Mouse (Mus musculus) heart, adult 10 weeks (tissue): ENCODE measurements around the gene 2410004B18Rik. TPM values are rescaled to one million over a fixed set of nuclear protein-coding genes. Genes with fewer than 3 reads are reported as not detected.

Source experiments
- polyA plus RNA-seq: library from polyadenylated mRNA; stranded (reverse); fragments of 350-450 nt; fragmentation: Illumina TruSeq; extraction: RNeasy Lipid Tissue Mini Kit (QIAGEN cat#74804); gene quantifications from one replicate; pipeline ENCODE4 v1.2.3, GENCODE M21; 2014; ENCODE audit warnings: low read depth, low replicate concordance

The 2410004B18Rik gene
- 22.1 TPM for polyA plus RNA-seq

DNA sequence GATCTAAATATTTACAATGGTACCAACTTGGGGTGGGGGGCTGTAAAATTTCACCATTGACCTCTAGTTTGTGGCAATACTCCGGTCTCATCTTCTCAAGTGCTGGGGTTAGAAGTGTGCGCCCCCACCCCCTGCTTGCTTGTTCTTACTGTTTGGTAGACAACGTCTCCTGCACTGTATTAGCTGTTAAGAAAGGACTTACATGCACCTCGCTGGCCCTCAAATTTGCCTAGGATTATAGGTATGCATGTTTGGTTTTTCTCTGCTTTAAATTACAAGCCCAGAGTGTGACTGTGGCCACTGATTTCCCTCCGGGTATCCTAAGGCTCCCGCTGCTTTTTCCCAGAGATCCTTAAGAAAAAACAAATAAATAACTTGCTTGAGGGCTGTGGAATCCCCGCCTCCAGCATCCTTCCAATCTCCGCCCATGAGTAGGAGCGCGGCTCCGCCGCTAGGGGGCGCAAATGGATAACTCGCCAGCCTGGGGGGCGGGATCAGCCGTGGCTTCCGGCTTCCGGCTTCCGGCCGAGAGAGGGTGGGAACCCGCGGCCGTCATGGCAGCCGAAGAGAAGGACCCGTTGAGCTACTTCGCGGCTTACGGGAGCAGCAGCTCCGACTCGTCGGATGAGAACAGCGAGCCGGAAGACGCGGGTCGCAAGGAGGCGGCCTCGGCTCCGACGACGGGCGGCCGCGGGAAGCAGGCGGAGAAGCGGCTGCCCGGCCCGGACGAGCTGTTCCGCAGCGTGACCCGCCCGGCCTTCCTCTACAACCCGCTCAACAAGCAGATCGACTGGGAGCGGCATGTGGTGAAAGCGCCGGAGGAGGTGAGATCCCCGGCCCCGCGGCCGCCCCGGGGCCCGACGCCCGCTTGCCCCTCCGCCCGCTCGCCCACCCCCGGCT is at the start of gene 2410004B18Rik:
Gene 2410004B18Rik (plus strand): TSS at position 510 of the 900 bp plus-strand sequence.

DNA sequence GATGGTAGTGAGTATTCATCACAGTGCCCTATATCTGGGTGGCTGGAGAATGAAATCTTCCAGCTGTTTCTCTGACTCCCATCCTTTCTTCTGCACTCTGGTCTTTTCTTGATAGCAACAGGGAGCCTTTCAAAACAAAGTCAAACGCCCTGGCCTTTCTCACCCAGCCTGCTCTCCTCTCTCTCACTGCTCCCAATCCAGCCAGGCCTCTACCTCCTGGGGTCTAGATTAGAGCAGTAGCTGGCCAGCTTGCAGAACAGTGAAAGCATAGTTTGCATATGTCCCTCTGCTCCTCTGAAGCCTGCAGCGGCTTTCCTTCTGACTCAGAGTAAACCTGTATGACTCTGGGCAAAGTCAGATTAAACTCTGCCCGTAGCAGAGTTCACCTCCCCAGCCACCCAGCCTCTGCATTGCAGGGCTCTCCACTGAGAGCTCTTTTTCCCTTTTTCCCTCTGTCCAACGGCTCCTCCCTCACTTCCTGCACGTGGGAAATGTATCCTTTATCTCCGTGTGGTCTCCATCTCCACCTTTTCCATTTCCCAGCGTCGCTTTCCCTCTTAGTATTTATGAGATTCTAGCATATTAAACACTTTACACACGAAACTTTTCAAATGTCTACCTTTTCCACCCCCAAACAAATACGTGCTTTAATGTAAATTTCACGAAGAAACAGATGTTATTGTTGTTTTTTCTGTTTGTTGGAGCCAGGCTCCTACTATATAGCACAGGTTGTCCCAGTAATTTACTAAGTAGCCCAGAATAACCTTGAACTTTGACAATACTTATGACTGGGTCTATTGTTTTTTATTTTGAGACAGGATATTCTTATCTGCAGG is 15.6 kb upstream of the 2410004B18Rik start, which contains the start of gene Bcl10:
Gene Bcl10 (plus strand): TSS at position 786 of the 836 bp plus-strand sequence.

GRCm38 (mm10) chr3:145987268-145987969 is 49.6 kb downstream of the 2410004B18Rik start, which contains the start of gene Syde2:
Gene Syde2 (plus strand): TSS chr3:145987870.

Other genes with a start within 250 kb of the 2410004B18Rik start
- 3.2 TPM for gene Ddah1, start 179.3 kb upstream of the 2410004B18Rik start, polyA plus RNA-seq
- 20.2 TPM for gene Bcl10, start 15.2 kb upstream of the 2410004B18Rik start, polyA plus RNA-seq
- gene Syde2, start 49.9 kb downstream of the 2410004B18Rik start, polyA plus RNA-seq: 14.8 TPM
- not detected for gene Wdr63, start 170.1 kb downstream of the 2410004B18Rik start, polyA plus RNA-seq
- not detected for gene Mcoln3, start 179.4 kb downstream of the 2410004B18Rik start, polyA plus RNA-seq
- 0.26 TPM for gene Mcoln2, start 211.8 kb downstream of the 2410004B18Rik start, polyA plus RNA-seq